Comparison of ENCODE assay signal across 15 mouse cellular contexts in genomic region chr9:69250326-69250725, GRCm38 (mm10).
"Had no signal": no experiment of that assay in that cellular context is flagged by ENCODE, and none has a peak within 500 bp of the region (broad histone marks: within the 10 kb centered on the region; RNA-seq: fewer than 3 reads in every experiment).

No protein-coding gene starts in this region.

- H3K27me3 ChIP-seq: neural tube, embryonic 12.5 days; neural tube, embryonic 13.5 days; stomach, embryonic 15.5 days had no signal

- H3K4me2 ChIP-seq: neural tube, embryonic 12.5 days; neural tube, embryonic 13.5 days; stomach, embryonic 15.5 days had no signal

- H3K36me3 ChIP-seq: neural tube, embryonic 12.5 days; neural tube, embryonic 13.5 days; stomach, embryonic 15.5 days had no signal

- H3K9ac ChIP-seq: neural tube, embryonic 12.5 days; neural tube, embryonic 13.5 days; stomach, embryonic 15.5 days had no signal

- DNase-seq: retina, postnatal 1 day; right cerebral cortex, adult 18-20 months; right cerebral cortex, postnatal 14 days; right cerebral cortex, postnatal 4 days; spleen, adult 18-20 months; thymus, adult 18-20 months; thymus, adult 2 months; thymus, postnatal 14 days; thymus, postnatal 25 days; thymus, postnatal 36 days; thymus, postnatal 4 days had no signal

- H3K4me1 ChIP-seq: neural tube, embryonic 12.5 days; stomach, embryonic 15.5 days had no signal

- H3K27ac ChIP-seq: neural tube, embryonic 12.5 days; neural tube, embryonic 13.5 days; stomach, embryonic 15.5 days; stomach, postnatal 0 days had no signal

- H3K9me3 ChIP-seq: neural tube, embryonic 12.5 days; neural tube, embryonic 13.5 days; stomach, embryonic 15.5 days had no signal

- H3K4me3 ChIP-seq: neural tube, embryonic 12.5 days; neural tube, embryonic 13.5 days; stomach, embryonic 15.5 days had no signal
